Mouse (Mus musculus): ENCODE results near the gene Rtn4rl1. TPM values are rescaled to one million over a fixed set of nuclear protein-coding genes. Genes with fewer than 3 reads are reported as not detected.
A peak's percentile ranks its signal among the peaks of the same experiment; 100 is the strongest.
"Not testable (repeated sequence)": the region's sequence is repeated elsewhere in the genome, so short reads cannot be mapped to it uniquely, and the experiment has no call there.

Rtn4rl1 gene
- polyA plus RNA-seq, 1 experiment from 2014 or later, result 2.9 TPM

DNA sequence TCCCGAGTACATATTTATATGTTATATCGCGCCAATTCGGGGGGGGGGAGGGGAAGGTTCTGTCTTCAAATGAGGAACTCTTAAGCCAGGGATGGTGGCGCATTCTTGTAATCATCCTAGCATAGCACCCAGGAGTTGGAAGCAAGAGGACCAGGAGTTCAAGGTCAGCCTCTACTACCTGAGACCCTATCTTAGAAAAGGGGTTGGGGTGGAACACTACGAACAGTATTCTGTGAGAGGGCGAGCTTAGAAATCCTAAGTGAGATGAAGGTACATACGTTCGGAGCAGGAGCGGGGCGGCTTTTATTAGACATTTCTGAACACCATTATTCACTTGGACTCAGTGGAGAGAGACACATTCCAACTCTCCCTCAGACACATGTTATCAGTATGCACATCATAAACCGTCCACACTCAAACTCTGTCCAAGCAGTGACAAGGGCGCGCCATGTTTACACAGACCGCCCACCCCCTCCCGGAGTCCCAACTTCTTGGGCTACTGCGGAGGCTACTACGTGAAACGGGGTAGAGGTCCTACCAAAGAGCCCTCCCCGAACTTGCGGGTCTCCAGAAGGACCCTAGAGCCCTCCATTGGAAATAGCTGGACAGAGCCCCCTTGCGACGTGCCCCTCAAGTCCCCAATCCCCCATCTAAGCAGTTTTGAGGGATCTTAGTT lies 24.0 kb upstream of the Rtn4rl1 start, which contains the start of gene Hic1:
TSS of gene Hic1 (minus strand) at position 115 of the 676 bp plus-strand sequence.
- H3K27me3 ChIP-seq (ENCODE audit: control insufficient read depth, insufficient read depth, low read depth, low read length), result peaks cover 55% of the 10 kb centered on the region

DNA sequence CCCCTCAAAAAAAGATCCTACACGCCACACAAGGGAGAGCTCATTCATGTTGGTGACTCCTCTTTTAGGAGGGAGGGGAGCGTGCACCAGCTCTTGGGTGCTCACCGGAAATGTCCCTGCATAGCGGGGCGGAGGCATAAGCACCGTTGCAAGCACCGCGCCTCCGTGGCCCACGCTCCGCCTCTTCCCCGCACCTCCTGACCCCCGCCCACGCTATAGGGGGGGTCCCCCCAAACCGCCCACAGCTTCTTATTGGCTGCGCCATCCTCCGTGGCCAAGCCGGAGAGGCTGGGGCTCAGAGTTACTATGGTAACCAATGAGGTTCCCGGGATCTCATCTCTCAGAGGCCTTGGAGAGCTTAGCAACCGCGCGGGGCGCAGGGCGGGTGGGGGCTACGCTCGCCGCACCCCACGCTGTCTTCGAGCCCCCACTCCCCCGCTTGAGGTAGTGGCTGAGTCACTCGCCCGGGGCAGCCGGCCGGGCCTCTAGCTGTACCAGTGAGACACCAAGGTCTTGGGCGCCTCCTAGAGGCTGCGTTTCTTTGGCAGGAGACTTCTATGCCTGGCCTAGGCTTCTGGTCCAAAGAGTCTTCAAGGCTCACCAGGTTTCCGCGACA lies 23.3 kb upstream of the Rtn4rl1 start:
- Histone ChIP-seq H3K9me3 (ENCODE audit: control insufficient read depth, low read length) (no peaks in the 10 kb centered on the region), H3K4me1 (replicated peaks; ENCODE audit: control insufficient read depth, insufficient read depth, low read length) (peaks cover 43% of the 10 kb centered on the region), H3K27me3 (ENCODE audit: control insufficient read depth, insufficient read depth, low read depth, low read length) (peaks cover 50% of the 10 kb centered on the region), H3K9ac (ENCODE audit: low read length) (peak overlapping the region; percentile 32), H3K4me3 (ENCODE audit: low read length) (peak overlapping the region; percentile 75), H3K27ac (ENCODE audit: low read length) (peak overlapping the region; percentile 44), H3K36me3 (ENCODE audit: control insufficient read depth, insufficient read depth, low read length) (peaks cover 4% of the 10 kb centered on the region), H3K4me2 (ENCODE audit: low read depth, low read length) (peak overlapping the region; percentile 87)
- under 1% methylated on average over 38 of the region's 38 CpGs for WGBS
- ATAC-seq (ENCODE audit: low read depth), result peak; percentile 46

More for the DNA sequence above, 24.0 kb upstream of the Rtn4rl1 start, which contains the start of gene Hic1:
- 3% methylated on average over 23 of the region's 23 CpGs for WGBS
- peak within 1 kb of the TSS; percentile 75 for H3K4me3 ChIP-seq (ENCODE audit: low read length)
- peak within 1 kb of the TSS; percentile 84 for H3K27ac ChIP-seq (ENCODE audit: low read length)
- H3K4me1 ChIP-seq (replicated peaks; ENCODE audit: control insufficient read depth, insufficient read depth, low read length), result peaks cover 45% of the 10 kb centered on the region
- H3K4me2 ChIP-seq (ENCODE audit: low read depth, low read length), result peak within 1 kb of the TSS; percentile 87
- H3K9me3 ChIP-seq (ENCODE audit: control insufficient read depth, low read length), result no peaks in the 10 kb centered on the region
- peak; percentile 6; the same call in 1 of the 2 replicates for ATAC-seq (ENCODE audit: low read depth)
- H3K9ac ChIP-seq (ENCODE audit: low read length), result peak within 1 kb of the TSS; percentile 87
- H3K36me3 ChIP-seq (ENCODE audit: control insufficient read depth, insufficient read depth, low read length), result peaks cover 7% of the 10 kb centered on the region

DNA sequence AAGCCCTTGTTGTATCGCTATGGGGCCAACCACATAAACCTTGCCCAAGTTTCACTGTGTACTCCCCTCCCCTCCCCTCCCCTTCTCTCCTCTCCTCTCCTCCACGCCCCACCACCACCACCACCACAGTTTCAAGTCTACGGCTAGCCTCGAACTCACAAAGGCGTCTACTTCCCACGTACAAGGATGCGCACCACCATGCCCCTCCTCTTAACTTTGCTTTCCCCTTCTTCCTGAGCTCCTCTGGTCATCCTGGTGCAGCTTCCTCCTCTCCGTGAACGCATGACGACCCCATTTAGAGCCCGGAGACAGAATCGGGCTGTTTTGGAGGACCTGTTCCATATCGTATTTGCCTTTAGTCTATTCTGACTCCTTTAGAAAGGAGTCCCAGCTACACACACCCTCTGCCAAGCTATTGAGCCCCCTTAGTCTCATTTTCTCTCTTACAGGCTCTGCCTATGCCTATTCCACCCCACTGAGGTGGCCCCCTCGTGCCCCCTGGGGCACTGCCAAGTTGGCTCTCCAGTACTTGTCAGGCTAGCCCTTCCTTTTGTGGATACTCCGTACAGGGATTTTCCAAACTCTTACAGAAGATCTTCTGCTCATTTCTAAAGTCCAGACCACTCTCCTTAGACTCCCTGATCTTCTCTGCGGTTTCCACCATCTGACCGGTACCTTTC lies 22.3 kb upstream of the Rtn4rl1 start:
- no peak overlapping the region for H3K4me2 ChIP-seq (ENCODE audit: low read depth, low read length)
- H3K9ac ChIP-seq (ENCODE audit: low read length), result no peak overlapping the region
- peak overlapping the region; percentile 71 for H3K4me3 ChIP-seq (ENCODE audit: low read length)
- H3K36me3 ChIP-seq (ENCODE audit: control insufficient read depth, insufficient read depth, low read length), result no peaks in the 10 kb centered on the region
- ATAC-seq (ENCODE audit: low read depth), result no peak
- WGBS, result 14% methylated on average over 17 of the region's 17 CpGs
- H3K27ac ChIP-seq (ENCODE audit: low read length), result no peak overlapping the region
- peaks cover 33% of the 10 kb centered on the region for H3K4me1 ChIP-seq (replicated peaks; ENCODE audit: control insufficient read depth, insufficient read depth, low read length)
- no peaks in the 10 kb centered on the region for H3K9me3 ChIP-seq (ENCODE audit: control insufficient read depth, low read length)
- peaks cover 45% of the 10 kb centered on the region for H3K27me3 ChIP-seq (ENCODE audit: control insufficient read depth, insufficient read depth, low read depth, low read length)

DNA sequence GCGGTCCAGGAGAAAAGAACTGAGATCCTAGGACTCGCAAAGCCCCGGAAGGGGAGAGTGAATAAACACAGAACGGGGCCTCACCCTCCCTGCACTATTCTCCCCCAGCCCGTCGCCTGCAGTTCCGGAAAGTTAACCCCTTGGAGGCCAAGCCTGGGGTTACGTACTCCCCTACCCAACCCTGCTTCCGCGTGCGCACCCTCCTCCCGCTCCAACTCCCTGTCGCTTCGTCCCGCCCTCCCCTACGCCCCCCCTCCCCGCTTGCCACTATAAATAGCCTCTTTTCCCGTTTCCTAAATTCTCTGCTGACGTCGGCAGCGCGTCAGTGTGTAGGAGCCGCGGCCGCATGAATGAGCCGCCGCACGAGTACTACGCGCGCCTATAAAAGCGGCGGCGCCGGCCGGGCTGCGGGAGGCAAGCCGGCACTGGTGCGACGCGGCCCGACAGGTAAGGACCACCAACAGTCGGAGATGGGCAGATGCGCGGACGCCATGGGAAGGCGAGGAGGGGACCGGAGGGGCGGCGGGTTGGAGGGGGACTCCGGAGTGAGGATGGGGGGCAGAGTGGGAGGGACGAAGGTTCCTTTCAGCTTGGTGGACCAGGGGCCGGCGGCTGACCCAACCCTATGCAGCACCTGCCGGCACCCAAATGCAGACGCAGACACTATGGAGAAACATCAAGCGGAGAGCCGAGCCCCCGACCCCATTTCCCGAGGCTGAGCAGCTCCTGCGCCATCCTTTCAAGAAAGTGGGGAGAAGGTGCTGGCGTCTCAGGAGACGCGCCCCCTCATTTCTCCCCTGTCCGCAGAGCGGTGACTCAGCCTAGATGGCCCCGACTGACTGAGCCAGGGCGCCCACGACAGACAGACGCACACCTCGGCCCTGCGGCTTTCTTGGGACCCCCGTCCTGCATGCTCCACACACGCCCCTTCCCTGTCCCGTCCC lies 21.2 kb upstream of the Rtn4rl1 start:
- Histone ChIP-seq H3K4me2 (ENCODE audit: low read depth, low read length) (peak overlapping the region; percentile 92), H3K9me3 (ENCODE audit: control insufficient read depth, low read length) (no peaks in the 10 kb centered on the region), H3K4me1 (replicated peaks; ENCODE audit: control insufficient read depth, insufficient read depth, low read length) (peaks cover 33% of the 10 kb centered on the region), H3K9ac (ENCODE audit: low read length) (0 out of 2 replicates have a peak overlapping the region, but pooled peaks have one; percentile 11), H3K27ac (ENCODE audit: low read length) (no peak overlapping the region), H3K36me3 (ENCODE audit: control insufficient read depth, insufficient read depth, low read length) (no peaks in the 10 kb centered on the region), H3K27me3 (ENCODE audit: control insufficient read depth, insufficient read depth, low read depth, low read length) (peaks cover 44% of the 10 kb centered on the region), H3K4me3 (ENCODE audit: low read length) (peak overlapping the region; percentile 71)
- WGBS, result under 1% methylated on average over 72 of the region's 75 CpGs
- ATAC-seq (ENCODE audit: low read depth), result no peak

DNA sequence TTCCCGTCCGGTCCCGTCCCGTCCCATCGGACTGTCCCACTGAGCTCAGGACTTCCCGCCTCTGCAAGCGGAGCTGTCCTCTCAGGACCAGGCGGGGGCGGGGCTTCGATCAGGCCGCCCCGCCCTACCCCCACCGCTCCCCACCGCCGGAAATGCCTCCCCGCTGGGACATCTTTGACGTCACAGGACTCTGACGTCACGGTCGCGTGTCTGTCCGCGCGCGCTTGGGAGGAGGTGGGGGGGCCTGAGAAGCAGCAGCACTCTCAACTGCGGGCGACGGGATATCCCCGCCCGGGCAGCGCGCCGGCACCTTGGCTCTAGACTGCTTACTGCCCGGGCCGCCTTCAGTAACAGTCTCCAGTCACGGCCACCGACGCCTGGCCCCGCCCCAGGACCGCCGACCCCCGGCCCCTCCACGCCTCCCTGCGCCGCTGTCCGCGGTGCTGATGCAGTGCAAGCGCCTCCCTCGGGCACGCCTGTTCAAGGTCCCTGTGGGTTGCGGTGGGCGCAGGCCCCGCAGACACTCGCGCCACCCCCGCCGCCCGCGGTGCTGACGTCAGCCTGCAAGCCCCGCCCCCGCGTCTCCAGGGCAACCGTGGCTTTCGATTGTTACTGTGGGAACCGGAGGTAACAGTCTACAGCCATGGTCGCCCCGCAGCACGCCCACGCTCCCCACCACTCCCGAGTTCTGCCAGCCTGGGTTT lies 20.3 kb upstream of the Rtn4rl1 start:
- H3K4me1 ChIP-seq (replicated peaks; ENCODE audit: control insufficient read depth, insufficient read depth, low read length), result peaks cover 41% of the 10 kb centered on the region
- peak overlapping the region; percentile 48 for H3K9ac ChIP-seq (ENCODE audit: low read length)
- H3K36me3 ChIP-seq (ENCODE audit: control insufficient read depth, insufficient read depth, low read length), result no peaks in the 10 kb centered on the region
- peak overlapping the region; percentile 71 for H3K4me3 ChIP-seq (ENCODE audit: low read length)
- ATAC-seq (ENCODE audit: low read depth), result peak; percentile 69
- H3K27me3 ChIP-seq (ENCODE audit: control insufficient read depth, insufficient read depth, low read depth, low read length), result peaks cover 39% of the 10 kb centered on the region
- peak overlapping the region; percentile 92 for H3K4me2 ChIP-seq (ENCODE audit: low read depth, low read length)
- no peak overlapping the region for H3K27ac ChIP-seq (ENCODE audit: low read length)
- 1% methylated on average over 67 of the region's 71 CpGs for WGBS
- H3K9me3 ChIP-seq (ENCODE audit: control insufficient read depth, low read length), result no peaks in the 10 kb centered on the region

DNA sequence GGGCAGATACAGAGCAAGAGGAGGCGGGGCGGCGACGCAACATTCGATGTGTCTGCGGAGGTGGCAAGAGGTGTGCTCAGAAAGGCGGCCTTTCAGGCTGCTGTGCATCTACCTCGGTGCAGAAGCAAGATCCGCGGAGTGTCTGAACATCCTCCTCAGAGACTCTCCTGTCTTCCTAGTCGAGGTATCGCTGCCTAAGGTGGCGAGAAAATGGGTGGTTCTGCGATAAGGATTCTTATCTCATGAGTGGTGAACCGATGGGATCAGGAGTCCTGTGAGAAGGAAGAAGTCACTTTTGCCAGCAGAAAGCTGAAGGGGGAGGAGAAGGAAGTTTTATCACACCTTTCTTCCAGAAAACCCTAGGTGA lies 19.8 kb upstream of the Rtn4rl1 start:
- H3K4me2 ChIP-seq (ENCODE audit: low read depth, low read length), result peak overlapping the region; percentile 92
- H3K4me3 ChIP-seq (ENCODE audit: low read length), result peak overlapping the region; percentile 71
- H3K27me3 ChIP-seq (ENCODE audit: control insufficient read depth, insufficient read depth, low read depth, low read length), result peaks cover 34% of the 10 kb centered on the region
- H3K36me3 ChIP-seq (ENCODE audit: control insufficient read depth, insufficient read depth, low read length), result no peaks in the 10 kb centered on the region
- ATAC-seq (ENCODE audit: low read depth), result no peak
- peaks cover 41% of the 10 kb centered on the region for H3K4me1 ChIP-seq (replicated peaks; ENCODE audit: control insufficient read depth, insufficient read depth, low read length)
- no peaks in the 10 kb centered on the region for H3K9me3 ChIP-seq (ENCODE audit: control insufficient read depth, low read length)
- under 1% methylated on average over 15 of the region's 15 CpGs for WGBS
- no peak overlapping the region for H3K27ac ChIP-seq (ENCODE audit: low read length)
- H3K9ac ChIP-seq (ENCODE audit: low read length), result peak overlapping the region; percentile 48

DNA sequence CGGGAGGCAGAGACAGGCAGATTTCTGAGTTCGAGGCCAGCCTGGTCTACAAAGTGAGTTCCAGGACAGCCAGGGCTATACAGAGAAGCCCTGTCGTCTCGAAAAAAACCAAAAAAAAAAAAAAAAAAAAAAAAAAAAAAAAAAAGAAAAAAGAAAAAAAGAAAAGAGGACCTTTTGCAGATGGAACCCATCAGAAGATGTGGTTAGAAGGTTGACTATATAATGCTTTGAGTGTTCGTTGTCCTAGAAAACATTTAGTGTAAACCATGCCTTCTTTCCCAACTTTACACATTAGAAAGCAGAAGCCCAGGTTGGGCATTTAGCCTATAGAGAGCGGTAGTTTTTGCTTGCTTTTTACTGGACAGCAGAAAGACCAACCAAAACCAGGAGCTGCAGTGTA lies 19.0 kb upstream of the Rtn4rl1 start:
- WGBS, result 59% methylated on average over 6 of the region's 6 CpGs
- ATAC-seq (ENCODE audit: low read depth), result not testable (repeated sequence)

DNA sequence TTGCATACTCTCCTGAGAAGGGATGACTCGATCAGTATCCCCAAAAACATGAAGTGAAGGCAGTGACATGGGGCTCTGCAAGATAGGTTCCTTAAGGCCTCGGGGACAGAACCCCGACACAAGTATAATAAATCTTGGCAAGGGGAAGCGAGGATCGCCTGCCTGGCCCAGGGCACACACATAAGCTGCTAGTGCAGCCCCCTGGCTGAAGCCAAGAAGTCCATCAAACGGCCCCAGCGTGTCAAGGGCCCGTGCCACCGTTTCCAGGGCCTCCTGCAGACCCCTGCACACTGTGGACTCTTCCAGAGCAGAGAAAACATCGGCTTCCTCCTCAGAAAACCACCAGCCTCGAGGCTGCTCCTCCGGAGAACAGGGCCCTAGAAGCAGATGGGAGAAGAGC lies 15.6 kb upstream of the Rtn4rl1 start:
- 41% methylated on average over 12 of the region's 12 CpGs for WGBS
- H3K27me3 ChIP-seq (ENCODE audit: control insufficient read depth, insufficient read depth, low read depth, low read length), result peaks cover 3% of the 10 kb centered on the region
- H3K9me3 ChIP-seq (ENCODE audit: control insufficient read depth, low read length), result no peaks in the 10 kb centered on the region
- peaks cover 23% of the 10 kb centered on the region for H3K4me1 ChIP-seq (replicated peaks; ENCODE audit: control insufficient read depth, insufficient read depth, low read length)
- H3K27ac ChIP-seq (ENCODE audit: low read length), result peak overlapping the region; percentile 79
- H3K9ac ChIP-seq (ENCODE audit: low read length), result peak overlapping the region; percentile 89
- ATAC-seq (ENCODE audit: low read depth), result no peak
- peak overlapping the region; percentile 92 for H3K4me2 ChIP-seq (ENCODE audit: low read depth, low read length)
- H3K36me3 ChIP-seq (ENCODE audit: control insufficient read depth, insufficient read depth, low read length), result no peaks in the 10 kb centered on the region
- peak overlapping the region; percentile 84 for H3K4me3 ChIP-seq (ENCODE audit: low read length)

More for the DNA sequence above, 19.0 kb upstream of the Rtn4rl1 start:
- not testable (repeated sequence) for H3K4me3 ChIP-seq (ENCODE audit: low read length); H3K36me3 ChIP-seq (ENCODE audit: control insufficient read depth, insufficient read depth, low read length); H3K27ac ChIP-seq (ENCODE audit: low read length); H3K9me3 ChIP-seq (ENCODE audit: control insufficient read depth, low read length); H3K9ac ChIP-seq (ENCODE audit: low read length); H3K4me2 ChIP-seq (ENCODE audit: low read depth, low read length)
- Histone ChIP-seq H3K4me1 (replicated peaks; ENCODE audit: control insufficient read depth, insufficient read depth, low read length) (peaks cover 39% of the 10 kb centered on the region), H3K27me3 (ENCODE audit: control insufficient read depth, insufficient read depth, low read depth, low read length) (peaks cover 30% of the 10 kb centered on the region)

Data from lung, embryonic 16.5 days (tissue).